Mouse (Mus musculus): ENCODE data around the gene Zbtb48.

The Zbtb48 gene

GRCm38 (mm10) chr4:152011171-152011760, 16.2 kb downstream of the Zbtb48 start:
- TF ChIP-seq GATA4 (IDR thresholded peaks at IDR 0.05; ENCODE audit: insufficient replicate concordance, low read length) = no peak

DNA sequence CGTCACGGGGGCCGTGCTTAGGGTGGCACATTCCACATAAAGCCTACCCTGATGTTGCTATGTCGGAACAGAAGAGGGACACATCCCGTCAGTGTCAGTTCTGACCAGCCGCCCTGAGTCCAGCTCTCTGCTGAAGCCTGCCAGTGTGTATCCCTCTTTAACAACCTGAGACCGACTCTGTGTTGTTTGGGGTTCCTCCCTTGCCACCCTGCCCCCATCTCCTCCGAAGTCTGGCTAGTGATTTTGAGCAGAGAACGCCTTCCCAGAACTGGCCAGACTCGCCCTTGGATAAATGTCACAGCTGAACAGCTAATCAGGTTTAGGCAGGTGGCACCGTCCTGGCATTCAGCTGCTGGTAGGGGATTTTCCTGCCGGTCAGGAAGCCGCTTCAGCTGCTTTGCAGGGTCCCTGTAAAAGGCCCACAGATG, 16.8 kb downstream of the Zbtb48 start:
- no peak for TF ChIP-seq GATA4 (IDR thresholded peaks at IDR 0.05; ENCODE audit: insufficient replicate concordance, low read length)

- no peak for TF ChIP-seq GATA4 (IDR thresholded peaks at IDR 0.05; ENCODE audit: insufficient replicate concordance, low read length)
Measured at GRCm38 (mm10) chr4:152010091-152010706, 17.3 kb downstream of the Zbtb48 start.

- 0 out of 2 replicates have a peak, but pooled peaks have one; percentile 3 for TF ChIP-seq GATA4 (IDR thresholded peaks at IDR 0.05; ENCODE audit: insufficient replicate concordance, low read length)
Measured at GRCm38 (mm10) chr4:152009076-152010051, 18.1 kb downstream of the Zbtb48 start.

- TF ChIP-seq GATA4 (IDR thresholded peaks at IDR 0.05; ENCODE audit: insufficient replicate concordance, low read length) = peak; percentile 6; the same call in 1 of the 2 replicates
Measured at GRCm38 (mm10) chr4:152008622-152009075, 18.8 kb downstream of the Zbtb48 start, which contains the start of gene Klhl21. TSS of gene Klhl21 (plus strand) at chr4:152008803.

GRCm38 (mm10) chr4:152008148-152008500, 19.3 kb downstream of the Zbtb48 start:
- TF ChIP-seq GATA4 (IDR thresholded peaks at IDR 0.05; ENCODE audit: insufficient replicate concordance, low read length) = no peak

DNA sequence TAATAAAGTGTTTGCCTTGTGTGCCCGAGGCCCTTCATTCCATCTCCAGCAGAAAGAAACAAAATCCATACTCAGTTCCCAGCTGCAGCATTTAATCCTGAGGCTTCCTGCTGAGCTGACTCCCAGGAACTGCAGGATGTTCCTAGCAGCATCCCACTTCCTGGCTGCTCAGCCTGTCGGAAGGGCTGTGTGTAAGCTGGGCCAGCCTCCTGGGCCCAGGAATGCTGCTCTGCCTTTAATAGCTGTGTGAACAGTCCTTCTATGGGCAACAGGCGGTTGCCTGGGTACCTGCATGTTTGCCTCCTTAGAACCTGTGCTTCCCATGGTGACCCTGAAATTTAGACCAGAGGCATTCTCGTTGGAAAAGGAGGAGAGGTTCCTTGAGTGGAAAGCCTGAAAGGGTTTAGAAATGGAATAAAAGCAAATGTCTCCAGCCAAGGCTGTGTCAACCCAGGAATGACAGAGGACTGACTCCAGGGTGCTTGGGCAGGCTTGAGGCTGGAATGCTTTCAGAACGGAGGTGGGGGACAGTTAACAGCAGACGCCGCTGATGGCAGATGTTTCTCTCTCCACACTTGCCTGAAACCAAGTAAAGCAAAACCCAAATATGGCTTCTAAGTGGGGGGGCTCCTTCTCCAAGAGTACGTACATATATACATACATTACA, 19.9 kb downstream of the Zbtb48 start:
- no peak for TF ChIP-seq GATA4 (IDR thresholded peaks at IDR 0.05; ENCODE audit: insufficient replicate concordance, low read length)

DNA sequence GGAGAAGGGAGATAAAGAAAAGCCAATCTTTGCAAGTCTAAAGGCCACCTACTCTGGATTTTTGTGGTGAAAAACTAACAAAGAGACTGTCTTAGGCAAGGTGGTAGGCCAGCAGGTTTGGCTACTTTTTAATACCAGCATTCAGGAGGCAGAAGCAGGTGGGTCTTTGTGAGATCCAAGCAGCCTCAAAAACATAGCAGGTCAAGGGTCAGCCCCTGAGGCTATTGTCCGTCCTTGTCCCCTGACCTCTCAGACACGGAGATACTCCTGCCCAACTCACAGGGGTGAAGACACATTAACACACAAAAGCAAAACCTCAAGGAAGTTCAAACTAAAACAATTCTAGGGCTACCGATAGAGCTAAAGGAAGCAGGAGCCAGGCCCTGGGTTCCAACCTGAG, 20.7 kb downstream of the Zbtb48 start:
- no peak for TF ChIP-seq GATA4 (IDR thresholded peaks at IDR 0.05; ENCODE audit: insufficient replicate concordance, low read length)

- no peak for TF ChIP-seq GATA4 (IDR thresholded peaks at IDR 0.05; ENCODE audit: insufficient replicate concordance, low read length)
Measured at GRCm38 (mm10) chr4:152006137-152006536, 21.3 kb downstream of the Zbtb48 start.

GRCm38 (mm10) chr4:152002063-152002462, 25.4 kb downstream of the Zbtb48 start:
- no peak for TF ChIP-seq GATA4 (IDR thresholded peaks at IDR 0.05; ENCODE audit: insufficient replicate concordance, low read length)

GRCm38 (mm10) chr4:152001335-152001734, 26.1 kb downstream of the Zbtb48 start:
- no peak for TF ChIP-seq GATA4 (IDR thresholded peaks at IDR 0.05; ENCODE audit: insufficient replicate concordance, low read length)

DNA sequence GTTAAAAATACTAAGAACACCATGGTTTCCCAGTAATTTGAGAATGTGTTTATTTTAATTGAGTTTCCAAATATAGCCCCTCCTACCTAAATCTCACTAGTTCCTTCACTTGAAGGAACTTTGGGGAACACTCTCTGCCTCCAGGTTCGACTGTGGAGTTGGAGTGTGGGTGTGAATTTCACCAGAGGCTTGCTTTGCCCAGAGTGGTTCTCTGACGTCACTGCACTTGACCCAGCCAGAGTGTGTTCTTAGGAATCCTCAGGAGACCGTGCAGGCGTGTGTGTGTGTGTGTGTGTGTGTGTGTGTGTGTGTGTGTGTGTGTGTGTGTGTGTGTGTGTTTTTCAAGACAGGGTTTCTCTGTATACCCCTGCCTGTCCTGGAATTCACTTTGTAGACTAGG, 26.6 kb downstream of the Zbtb48 start:
- no peak for TF ChIP-seq GATA4 (IDR thresholded peaks at IDR 0.05; ENCODE audit: insufficient replicate concordance, low read length)

DNA sequence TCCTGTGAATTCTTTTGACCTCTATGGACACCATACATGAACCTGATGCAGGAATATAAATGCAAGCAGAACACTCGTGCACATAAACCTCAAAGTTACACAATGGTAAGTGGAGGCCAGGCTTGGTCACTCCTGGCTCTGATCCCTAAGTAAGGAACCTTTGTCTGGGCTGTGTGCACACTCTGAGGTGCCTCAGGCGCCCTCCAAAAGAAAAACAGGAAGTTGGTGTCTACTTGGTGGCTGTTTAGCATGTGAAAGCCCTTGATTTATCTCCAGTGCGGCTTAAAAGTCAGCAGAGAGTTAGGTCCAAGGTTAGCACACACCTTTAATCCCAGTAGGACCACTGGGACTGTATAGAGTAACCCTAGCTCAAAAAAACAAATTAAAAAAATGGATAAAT, 28.0 kb downstream of the Zbtb48 start:
- TF ChIP-seq GATA4 (IDR thresholded peaks at IDR 0.05; ENCODE audit: insufficient replicate concordance, low read length) = no peak

GRCm38 (mm10) chr4:151997701-151998100, 29.8 kb downstream of the Zbtb48 start:
- no peak for TF ChIP-seq GATA4 (IDR thresholded peaks at IDR 0.05; ENCODE audit: insufficient replicate concordance, low read length)

DNA sequence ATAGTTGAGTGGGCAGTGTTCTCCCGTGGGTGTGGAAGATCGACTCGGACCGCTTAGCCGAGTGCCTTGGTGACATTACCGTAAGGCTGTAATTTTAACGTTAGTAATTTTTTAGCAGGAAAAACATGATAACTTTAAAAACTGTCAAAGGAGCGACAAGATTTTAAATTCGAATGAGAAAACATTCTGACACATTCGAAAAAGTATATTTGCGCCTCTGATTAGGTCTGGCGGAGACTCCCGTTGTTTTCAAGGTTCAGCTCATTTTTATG, 30.6 kb downstream of the Zbtb48 start:
- TF ChIP-seq GATA4 (IDR thresholded peaks at IDR 0.05; ENCODE audit: insufficient replicate concordance, low read length) = no peak
